Mouse (Mus musculus) kidney, postnatal 25 days (tissue): ENCODE results near the gene Ube2c.

Source experiments
- DNase-seq, 2 experiments: peaks; one replicate each; pipeline ENCODE4 v3.0.0; 2021; ENCODE audit warnings: mixed read lengths in 2 of 2

The Ube2c gene

DNA sequence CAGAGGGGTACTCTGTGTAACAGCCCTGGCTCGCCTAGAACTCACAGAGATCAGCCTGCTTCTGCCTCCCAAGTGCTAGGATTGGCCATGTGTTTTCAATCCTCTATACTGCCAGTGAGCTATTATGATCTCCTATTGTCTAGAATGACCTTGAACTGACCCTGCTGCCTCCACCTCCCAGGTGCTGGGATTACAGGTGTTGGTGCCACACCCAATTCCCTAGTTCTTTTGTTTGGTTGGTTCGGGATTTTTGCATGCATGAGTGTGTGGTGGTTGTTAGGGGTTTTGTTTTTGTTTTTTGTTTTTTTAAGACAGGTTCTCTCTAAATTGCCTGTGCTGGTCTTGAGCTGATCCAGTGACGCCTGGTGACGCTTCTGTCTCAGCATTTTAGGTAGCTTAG, 54.3 kb downstream of the Ube2c start:
- DNase-seq, result no peak

DNA sequence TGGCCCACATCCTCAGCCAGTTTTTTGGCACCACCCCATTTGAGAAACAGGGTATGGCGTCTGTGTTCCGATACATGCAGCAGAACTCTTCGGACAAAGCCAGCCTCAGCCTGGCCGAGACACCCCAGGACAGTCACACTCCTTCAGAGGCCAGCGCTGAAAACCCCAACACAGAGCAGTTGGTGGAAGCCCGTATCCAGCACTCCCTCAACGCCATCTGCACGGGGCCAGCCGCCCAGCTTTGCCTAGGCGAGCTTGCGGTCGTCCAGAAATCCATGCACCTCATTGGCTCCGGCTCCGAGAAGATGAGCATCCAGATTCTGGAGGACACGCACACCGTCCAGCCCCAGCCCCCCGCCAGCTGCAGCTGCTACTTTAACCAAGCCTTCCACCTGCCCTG, 55.8 kb downstream of the Ube2c start:
- no peak for DNase-seq

- no peak for DNase-seq
Observed at GRCm38 (mm10) chr2:164827146-164827850, 57.6 kb downstream of the Ube2c start.
